Mouse (Mus musculus) stomach, embryonic 15.5 days (tissue): ENCODE measurements at regions not wholly inside any gene's neighbourhood (a gene's known extent, or its start where the extent isn't known, plus 50 kb on each side); places are given as distances from the start of the nearest gene placed in this dataset.
"Not testable (repeated sequence)": the region's sequence is repeated elsewhere in the genome, so short reads cannot be mapped to it uniquely, and the experiment has no call there.

Source experiments
- ATAC-seq: fragments of 200-750 bp; cut with Nextera tagmentation; 2 replicates; pipeline ENCODE4 v1.8.0; 2017; ENCODE audit warnings: low read depth, moderate number of reproducible peaks, moderate TSS enrichment; ENCODE audit not compliant: insufficient read depth, low FRiP score
- H3K27ac ChIP-seq: fragments of 300-500 bp; sonication (generic); 2 replicates; pipeline ENCODE4 v1.5.1; 2015; ENCODE audit warnings: mild to moderate bottlenecking, inconsistent platforms
- H3K27me3 ChIP-seq: fragments of 300-500 bp; sonication (generic); replicated peaks from 2 replicates; pipeline ENCODE4 v1.6.1; 2015; ENCODE audit warnings: inconsistent platforms
- H3K36me3 ChIP-seq: fragments of 300-500 bp; sonication (generic); 2 replicates; pipeline ENCODE4 v1.6.1; 2015; ENCODE audit warnings: inconsistent platforms
- H3K4me1 ChIP-seq: fragments of 300-500 bp; sonication (generic); 2 replicates; pipeline ENCODE4 v1.6.1; 2015; ENCODE audit warnings: inconsistent platforms
- H3K4me2 ChIP-seq: fragments of 300-500 bp; sonication (generic); 2 replicates; pipeline ENCODE4 v1.6.1; 2015; ENCODE audit warnings: mild to moderate bottlenecking, inconsistent platforms
- H3K4me3 ChIP-seq: fragments of 300-500 bp; sonication (generic); replicated peaks from 2 replicates; pipeline ENCODE4 v1.5.1; 2015; ENCODE audit warnings: inconsistent platforms
- H3K9ac ChIP-seq: fragments of 300-500 bp; sonication (generic); 2 replicates; pipeline ENCODE4 v1.6.1; 2015; ENCODE audit warnings: inconsistent platforms
- H3K9me3 ChIP-seq: fragments of 300-500 bp; sonication (generic); 2 replicates; pipeline ENCODE4 v1.6.1; 2016; ENCODE audit warnings: inconsistent platforms
- WGBS: fragments of 180-500 bp; shearing (Covaris S2); methylation state at CpG from one replicate; pipeline ENCODE4 v1.1.7; 2015; 5-methylcytosine and 5-hydroxymethylcytosine counted together

- Histone ChIP-seq H3K4me2 (no peak overlapping the region), H3K27ac (no peak overlapping the region), H3K27me3 (no peaks in the 10 kb centered on the region), H3K4me1 (no peaks in the 10 kb centered on the region), H3K36me3 (no peaks in the 10 kb centered on the region), H3K9me3 (no peaks in the 10 kb centered on the region), H3K4me3 (no peak overlapping the region), H3K9ac (no peak overlapping the region)
- 85% methylated on average over 9 of the region's 9 CpGs for WGBS
- no peak for ATAC-seq
Observed at GRCm38 (mm10) chr3:117265790-117266189, 94.9 kb downstream of the Plppr4 start.

DNA sequence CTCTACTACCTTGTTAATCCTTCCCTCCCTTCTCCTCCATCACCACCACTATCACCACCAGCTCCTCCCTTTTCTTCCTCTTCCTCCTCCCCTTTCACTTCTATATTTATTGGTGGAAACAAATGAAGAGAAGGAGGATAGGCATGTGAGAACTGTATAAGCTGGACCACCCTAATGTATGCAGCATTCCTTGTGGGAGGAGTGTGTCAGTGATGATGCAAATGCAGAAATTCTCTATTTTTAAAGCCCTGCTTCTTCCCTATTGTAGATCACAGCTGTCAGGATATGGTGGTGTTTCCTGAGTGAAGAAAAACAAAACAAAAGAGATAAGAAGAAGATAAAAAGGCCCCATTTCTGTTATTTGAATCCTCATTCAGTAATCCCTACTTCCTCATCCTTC lies 112.8 kb downstream of the Plppr4 start:
- H3K4me3 ChIP-seq: no peak overlapping the region
- no peaks in the 10 kb centered on the region for H3K9me3 ChIP-seq
- H3K4me1 ChIP-seq: no peaks in the 10 kb centered on the region
- no peak for ATAC-seq
- no peaks in the 10 kb centered on the region for H3K27me3 ChIP-seq
- no peak overlapping the region for H3K9ac ChIP-seq
- H3K27ac ChIP-seq: no peak overlapping the region
- H3K4me2 ChIP-seq: no peak overlapping the region
- H3K36me3 ChIP-seq: no peaks in the 10 kb centered on the region

DNA sequence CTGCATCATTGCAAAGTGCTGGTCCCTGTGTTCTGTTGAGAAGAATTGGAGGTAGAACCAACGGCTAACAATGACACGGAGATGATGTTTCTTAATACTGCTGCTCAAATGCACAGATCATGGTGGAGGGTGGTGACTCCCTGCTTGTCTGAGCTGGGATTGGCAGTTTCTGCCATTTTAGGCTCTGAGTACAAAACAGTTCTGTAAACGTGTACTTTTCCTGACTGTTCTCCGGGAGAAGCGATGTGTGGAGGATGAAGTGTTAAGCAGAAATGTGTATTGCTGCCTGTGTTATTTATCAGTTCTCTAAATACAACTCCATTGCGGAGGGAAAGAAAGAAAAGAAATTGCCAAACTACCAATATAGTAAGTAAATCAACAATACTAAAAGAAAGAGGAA lies 118.9 kb downstream of the Plppr4 start:
- no peak for ATAC-seq
- H3K4me3 ChIP-seq: no peak overlapping the region
- H3K4me2 ChIP-seq: no peak overlapping the region
- no peaks in the 10 kb centered on the region for H3K4me1 ChIP-seq
- H3K9ac ChIP-seq: no peak overlapping the region
- H3K9me3 ChIP-seq: no peaks in the 10 kb centered on the region
- no peaks in the 10 kb centered on the region for H3K36me3 ChIP-seq
- no peak overlapping the region for H3K27ac ChIP-seq
- no peaks in the 10 kb centered on the region for H3K27me3 ChIP-seq
- 78% methylated on average over 6 of the region's 6 CpGs for WGBS

- Histone ChIP-seq H3K4me3 (no peak overlapping the region), H3K9me3 (no peaks in the 10 kb centered on the region), H3K4me1 (no peaks in the 10 kb centered on the region), H3K4me2 (no peak overlapping the region), H3K36me3 (no peaks in the 10 kb centered on the region), H3K27ac (no peak overlapping the region), H3K27me3 (no peaks in the 10 kb centered on the region), H3K9ac (no peak overlapping the region)
- 85% methylated on average over 3 of the region's 3 CpGs for WGBS
- no peak for ATAC-seq
Observed at GRCm38 (mm10) chr3:117226616-117227015, 134.1 kb downstream of the Plppr4 start.

- no peaks in the 10 kb centered on the region for H3K27me3 ChIP-seq
- H3K27ac ChIP-seq: no peak overlapping the region
- H3K4me2 ChIP-seq: no peak overlapping the region
- H3K36me3 ChIP-seq: no peaks in the 10 kb centered on the region
- no peak overlapping the region for H3K9ac ChIP-seq
- no peaks in the 10 kb centered on the region for H3K9me3 ChIP-seq
- no peaks in the 10 kb centered on the region for H3K4me1 ChIP-seq
- WGBS: 67% methylated on average over 2 of the region's 2 CpGs
- no peak overlapping the region for H3K4me3 ChIP-seq
- no peak for ATAC-seq
Observed at GRCm38 (mm10) chr3:117225041-117225440, 135.6 kb downstream of the Plppr4 start.

DNA sequence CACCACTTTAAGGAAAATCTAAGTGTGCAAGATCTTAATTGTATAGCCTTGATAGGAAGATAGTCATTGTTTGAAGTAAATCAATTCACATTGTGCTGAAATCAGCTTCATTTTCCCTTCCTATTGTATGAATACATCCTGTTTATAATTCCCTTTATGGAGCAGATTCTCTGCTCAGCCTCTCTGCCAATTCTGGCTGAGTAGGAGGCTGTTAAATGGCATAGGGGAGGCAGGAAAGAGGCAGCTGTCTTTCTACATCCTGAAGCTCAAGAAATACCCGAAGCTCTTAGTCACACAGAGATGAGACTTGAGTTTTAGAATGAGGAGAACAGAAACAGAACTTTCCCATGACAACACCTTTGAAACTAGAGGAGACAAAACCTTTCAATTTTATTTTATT lies 142.7 kb downstream of the Plppr4 start:
- Histone ChIP-seq H3K4me2 (no peak overlapping the region), H3K4me1 (no peaks in the 10 kb centered on the region), H3K9me3 (no peaks in the 10 kb centered on the region), H3K27ac (no peak overlapping the region), H3K4me3 (no peak overlapping the region), H3K9ac (no peak overlapping the region), H3K36me3 (no peaks in the 10 kb centered on the region), H3K27me3 (no peaks in the 10 kb centered on the region)
- no peak for ATAC-seq
- 36% methylated on average over 1 of the region's 1 CpGs for WGBS

DNA sequence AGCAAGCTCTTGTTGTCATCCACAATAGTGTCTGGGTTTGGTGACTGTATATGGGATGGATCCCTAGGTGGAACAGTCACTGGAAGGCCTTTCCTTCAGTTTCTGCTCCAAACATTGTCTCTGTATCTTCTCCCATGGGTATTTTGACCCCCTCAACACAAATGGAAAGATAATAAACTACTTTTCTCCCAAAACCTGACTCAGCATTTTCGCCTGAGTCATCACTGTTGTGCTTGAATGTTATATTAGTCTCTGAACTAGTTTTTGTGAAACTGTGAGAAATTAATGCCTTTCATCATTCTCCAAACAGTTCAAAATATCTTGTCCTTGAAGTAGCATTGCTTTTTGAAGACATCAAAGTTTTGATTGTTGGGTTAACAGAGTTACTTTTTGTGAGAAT lies 168.8 kb downstream of the Plppr4 start:
- no peaks in the 10 kb centered on the region for H3K36me3 ChIP-seq
- no peaks in the 10 kb centered on the region for H3K4me1 ChIP-seq
- H3K27ac ChIP-seq: no peak overlapping the region
- H3K9me3 ChIP-seq: no peaks in the 10 kb centered on the region
- no peak overlapping the region for H3K4me3 ChIP-seq
- WGBS: 78% methylated on average over 1 of the region's 1 CpGs
- no peak for ATAC-seq
- H3K27me3 ChIP-seq: no peaks in the 10 kb centered on the region
- no peak overlapping the region for H3K4me2 ChIP-seq
- H3K9ac ChIP-seq: no peak overlapping the region

GRCm38 (mm10) chr3:117188782-117189500 lies 171.7 kb downstream of the Plppr4 start:
- 53% methylated on average over 3 of the region's 3 CpGs for WGBS
- Histone ChIP-seq H3K27ac (no peak overlapping the region), H3K27me3 (no peaks in the 10 kb centered on the region), H3K36me3 (no peaks in the 10 kb centered on the region), H3K9ac (no peak overlapping the region), H3K4me1 (no peaks in the 10 kb centered on the region), H3K4me3 (no peak overlapping the region), H3K9me3 (no peaks in the 10 kb centered on the region), H3K4me2 (no peak overlapping the region)
- ATAC-seq: no peak

DNA sequence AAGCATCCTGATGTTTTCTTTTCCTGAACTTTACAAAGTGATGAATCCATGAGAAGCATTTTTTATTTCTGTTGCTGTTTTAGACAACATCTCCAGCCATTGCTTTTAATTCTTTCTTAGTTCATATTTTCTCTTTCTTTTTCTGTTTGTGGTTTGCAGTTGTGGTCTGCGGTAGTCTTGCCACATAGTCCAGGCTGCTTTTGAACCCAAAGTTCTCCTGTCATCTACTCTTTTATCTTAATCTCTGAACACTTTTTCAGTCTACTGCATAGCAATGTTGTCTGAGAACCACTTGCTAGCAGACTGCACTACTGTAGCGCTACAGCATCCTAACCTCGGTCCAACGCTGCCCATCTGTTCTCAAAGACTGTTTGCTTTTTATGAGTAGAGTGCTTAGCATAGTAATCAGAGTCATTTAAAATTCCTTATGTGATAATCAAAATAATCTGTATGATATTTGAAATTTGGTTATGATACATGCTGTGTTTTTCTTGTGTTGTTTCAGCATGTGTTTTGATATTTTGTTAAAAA lies 177.0 kb downstream of the Plppr4 start:
- Histone ChIP-seq H3K36me3 (no peaks in the 10 kb centered on the region), H3K9ac (no peak overlapping the region), H3K9me3 (no peaks in the 10 kb centered on the region), H3K27ac (no peak overlapping the region), H3K4me2 (no peak overlapping the region), H3K4me1 (no peaks in the 10 kb centered on the region), H3K27me3 (no peaks in the 10 kb centered on the region), H3K4me3 (no peak overlapping the region)
- no peak for ATAC-seq
- 87% methylated on average over 4 of the region's 4 CpGs for WGBS

DNA sequence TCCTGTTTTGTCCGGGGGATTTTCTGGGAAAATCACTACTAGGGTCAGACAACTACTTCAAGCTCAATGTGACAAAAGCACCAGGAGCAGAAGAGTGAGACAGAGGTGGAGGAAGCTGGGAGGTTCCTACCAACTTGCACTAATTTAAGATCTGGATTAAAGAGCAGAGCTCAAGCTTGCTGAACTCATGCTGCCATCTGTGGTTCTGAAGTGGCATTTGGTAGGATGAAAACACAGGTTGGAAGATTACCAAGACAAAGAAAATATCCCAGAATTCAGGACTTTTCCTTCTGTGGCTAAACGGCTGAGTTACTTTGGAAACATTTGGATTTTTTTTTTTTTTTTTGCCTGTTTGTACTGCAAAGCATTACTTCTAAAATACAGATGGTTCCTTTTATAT lies 190.9 kb downstream of the Plppr4 start:
- no peak for ATAC-seq
- no peak overlapping the region for H3K4me2 ChIP-seq
- 69% methylated on average over 2 of the region's 2 CpGs for WGBS
- H3K27ac ChIP-seq: no peak overlapping the region
- H3K4me3 ChIP-seq: no peak overlapping the region
- no peak overlapping the region for H3K9ac ChIP-seq
- no peaks in the 10 kb centered on the region for H3K9me3 ChIP-seq
- no peaks in the 10 kb centered on the region for H3K4me1 ChIP-seq
- no peaks in the 10 kb centered on the region for H3K27me3 ChIP-seq
- no peaks in the 10 kb centered on the region for H3K36me3 ChIP-seq

- WGBS: 25% methylated on average over 1 of the region's 1 CpGs
Observed at GRCm38 (mm10) chr3:117163046-117163445, 194.3 kb upstream of the Palmd start.

DNA sequence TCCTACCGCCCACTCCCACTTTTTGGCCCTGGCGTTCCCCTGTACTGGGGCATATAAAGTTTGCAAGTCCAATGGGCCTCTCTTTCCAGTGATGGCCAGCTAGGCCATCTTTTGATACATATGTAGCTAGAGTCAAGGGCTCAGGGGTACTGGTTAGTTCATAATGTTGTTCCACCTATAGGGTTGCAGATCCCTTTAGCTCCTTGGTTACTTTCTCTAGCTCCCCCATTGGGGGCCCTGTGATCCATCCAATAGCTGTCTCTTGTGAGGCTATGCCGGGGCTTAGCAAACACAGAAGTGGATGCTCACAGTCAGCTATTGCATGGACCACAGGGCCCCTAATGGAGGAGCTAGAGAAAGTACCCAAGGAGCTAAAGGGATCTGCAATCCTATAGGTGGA lies 191.9 kb upstream of the Palmd start:
- H3K4me3 ChIP-seq, H3K27ac ChIP-seq, H3K4me1 ChIP-seq, H3K36me3 ChIP-seq, H3K4me2 ChIP-seq, H3K27me3 ChIP-seq, H3K9me3 ChIP-seq, H3K9ac ChIP-seq, ATAC-seq: not testable (repeated sequence)
- WGBS: 92% methylated on average over 3 of the region's 3 CpGs

More at GRCm38 (mm10) chr3:117163046-117163445, 194.3 kb upstream of the Palmd start:
- no peaks in the 10 kb centered on the region for H3K27me3 ChIP-seq
- no peak overlapping the region for H3K4me2 ChIP-seq
- no peak overlapping the region for H3K9ac ChIP-seq
- no peak for ATAC-seq
- no peak overlapping the region for H3K27ac ChIP-seq
- no peak overlapping the region for H3K4me3 ChIP-seq
- H3K36me3 ChIP-seq: no peaks in the 10 kb centered on the region
- H3K4me1 ChIP-seq: no peaks in the 10 kb centered on the region
- H3K9me3 ChIP-seq: no peaks in the 10 kb centered on the region

DNA sequence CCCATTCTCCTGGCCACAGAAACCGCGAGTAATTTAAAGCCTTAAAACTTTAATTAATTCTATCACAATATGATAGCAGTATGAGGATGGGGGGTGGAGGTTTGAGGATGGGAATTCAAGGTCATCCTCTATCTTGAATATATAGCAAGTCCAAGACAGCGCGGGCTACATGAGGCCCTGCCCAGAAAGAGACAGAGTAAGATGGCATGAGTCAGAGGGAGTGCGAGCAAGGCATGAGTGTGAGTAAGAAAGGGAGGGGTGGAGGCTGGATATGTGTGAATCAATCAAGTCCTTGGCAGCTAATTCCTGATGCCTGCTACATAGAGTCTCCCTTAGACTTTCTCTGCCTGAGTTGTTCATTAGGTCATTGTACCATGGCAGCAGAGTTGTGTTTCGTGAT lies 186.5 kb upstream of the Palmd start:
- H3K9me3 ChIP-seq: no peaks in the 10 kb centered on the region
- H3K4me2 ChIP-seq: no peak overlapping the region
- no peaks in the 10 kb centered on the region for H3K36me3 ChIP-seq
- WGBS: 87% methylated on average over 6 of the region's 6 CpGs
- no peak overlapping the region for H3K4me3 ChIP-seq
- H3K27me3 ChIP-seq: no peaks in the 10 kb centered on the region
- ATAC-seq: no peak
- no peaks in the 10 kb centered on the region for H3K4me1 ChIP-seq
- no peak overlapping the region for H3K27ac ChIP-seq
- H3K9ac ChIP-seq: no peak overlapping the region
